Mouse (Mus musculus): ENCODE measurements around the gene Car5b.

DNA sequence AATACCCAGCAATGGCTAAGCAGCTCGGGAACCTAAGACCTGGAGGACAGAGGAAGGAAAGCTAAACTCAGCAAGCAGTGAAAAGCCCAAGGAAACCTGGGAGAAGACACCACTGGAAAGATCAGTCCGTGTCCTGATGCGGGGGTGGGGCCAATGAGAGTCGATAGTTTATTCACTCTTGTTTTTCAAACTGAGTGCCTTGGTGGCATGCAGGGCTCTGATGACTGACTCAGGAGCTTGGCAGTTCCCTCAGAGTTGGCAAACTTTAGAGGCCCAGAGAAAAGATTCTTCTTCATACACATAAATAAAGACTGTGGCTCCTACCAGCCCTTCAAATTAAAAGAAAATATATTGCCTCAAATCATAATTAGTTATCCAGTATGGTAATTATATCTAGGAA, 12.8 kb downstream of the Car5b start:
- TF ChIP-seq CTCF (conservative IDR thresholded peaks at IDR 0.05; ENCODE audit: low read length) (no peak), NANOG (IDR thresholded peaks at IDR 0.05; ENCODE audit: borderline replicate concordance, low read length) (no peak), POU5F1 (IDR thresholded peaks at IDR 0.05; ENCODE audit: borderline replicate concordance, low read length) (no peak)
